8 mouse cellular contexts compared by ENCODE assay signal in the genomic region with DNA sequence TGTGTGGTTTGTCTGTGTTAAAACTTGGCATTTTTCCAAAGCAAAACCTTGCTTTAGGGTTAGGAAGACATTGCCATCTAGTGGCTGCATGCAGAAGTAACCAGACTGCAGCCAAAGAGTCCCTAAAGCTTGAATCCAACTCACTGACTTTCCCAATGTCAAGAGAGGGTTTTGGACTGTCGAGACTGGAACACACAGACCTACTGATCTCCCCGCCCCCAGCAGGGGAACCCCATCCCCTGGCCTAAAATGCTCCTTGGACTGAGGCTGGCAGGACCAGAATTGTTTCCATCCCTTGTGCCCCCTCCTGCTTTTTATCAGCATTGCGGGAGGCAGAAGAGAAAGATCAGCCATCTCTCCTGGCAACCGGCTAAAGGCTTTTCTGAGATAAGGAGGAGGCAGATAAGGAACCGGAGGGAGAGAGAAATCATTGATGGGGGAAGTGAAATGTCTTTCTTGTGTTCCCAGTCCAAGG. TPM values are rescaled to one million over a fixed set of nuclear protein-coding genes. Genes with fewer than 3 reads are reported as not detected.
DNase-seq lines count a peak whose midpoint lies in the region; ATAC-seq lines count a peak whose summit lies in the region.

No protein-coding gene starts in this region.

- H3K27me3 ChIP-seq in heart, embryonic 15.5 days: 0 out of 2 replicates have a peak, but pooled peaks cover 3% of the 10 kb centered on the region
- no peaks in the 10 kb centered on the region for H3K27me3 ChIP-seq in liver, embryonic 13.5 days
- no peaks in the 10 kb centered on the region for H3K27me3 ChIP-seq in stomach, embryonic 16.5 days (ENCODE audit: control insufficient read depth, insufficient read depth, low read length)

- H3K9me3 ChIP-seq in heart, embryonic 15.5 days (replicated peaks): no peaks in the 10 kb centered on the region
- H3K9me3 ChIP-seq in liver, embryonic 13.5 days (replicated peaks): no peaks in the 10 kb centered on the region
- no peaks in the 10 kb centered on the region for H3K9me3 ChIP-seq in stomach, embryonic 16.5 days (replicated peaks; ENCODE audit: control insufficient read depth, low read length)

- ATAC-seq in heart, embryonic 15.5 days (replicated peaks; ENCODE audit: insufficient number of reproducible peaks, insufficient read depth, low FRiP score, low read depth): no peak
- no peak for ATAC-seq in liver, embryonic 13.5 days (ENCODE audit: low read depth)
- peak; percentile 18; the same call in 1 of the 2 replicates for ATAC-seq in stomach, embryonic 16.5 days (ENCODE audit: insufficient read depth, low FRiP score)

- 3% methylated on average over 5 of the region's 5 CpGs for WGBS in heart, embryonic 15.5 days
- WGBS in liver, embryonic 13.5 days (ENCODE audit: insufficient replicate concordance): 2% methylated on average over 5 of the region's 5 CpGs
- 6% methylated on average over 5 of the region's 5 CpGs for WGBS in stomach, embryonic 16.5 days

- peak overlapping the region; percentile 44; the same call in 1 of the 2 replicates for H3K9ac ChIP-seq in heart, embryonic 15.5 days
- H3K9ac ChIP-seq in liver, embryonic 13.5 days: no peak overlapping the region
- H3K9ac ChIP-seq in stomach, embryonic 16.5 days (ENCODE audit: low read length): peak overlapping the region; percentile 36; the same call in 1 of the 2 replicates

- DNase-seq in 3134 (ENCODE audit: extremely low read depth, insufficient read length, low spot score) (peak; percentile 43), adipocyte (ENCODE audit: low spot score) (peak; percentile 76)
- DNase-seq in embryo, embryonic 9.5 days (ENCODE audit: extremely low spot score): peak; percentile 51
- peak; percentile 67 for DNase-seq in kidney, postnatal 10 days
- DNase-seq in liver, embryonic 13.5 days: no peak
- peak; percentile 37 for DNase-seq in neural tube, embryonic 10.5 days (ENCODE audit: extremely low spot score, low spot score)

- peaks cover 4% of the 10 kb centered on the region; the same call in 1 of the 2 replicates for H3K4me1 ChIP-seq in heart, embryonic 15.5 days (replicated peaks)
- H3K4me1 ChIP-seq in liver, embryonic 13.5 days (replicated peaks): peaks cover 10% of the 10 kb centered on the region
- H3K4me1 ChIP-seq in stomach, embryonic 16.5 days (ENCODE audit: control insufficient read depth, insufficient read depth, low read length): 0 out of 2 replicates have a peak, but pooled peaks cover 2% of the 10 kb centered on the region

- 0 out of 2 replicates have a peak overlapping the region, but pooled peaks have one; percentile 14 for H3K4me3 ChIP-seq in heart, embryonic 15.5 days
- H3K4me3 ChIP-seq in liver, embryonic 13.5 days (replicated peaks): no peak overlapping the region
- 0 out of 2 replicates have a peak overlapping the region, but pooled peaks have one; percentile 5 for H3K4me3 ChIP-seq in stomach, embryonic 16.5 days (replicated peaks; ENCODE audit: low read length)

- no peak overlapping the region for H3K27ac ChIP-seq in heart, embryonic 15.5 days
- no peak overlapping the region for H3K27ac ChIP-seq in liver, embryonic 13.5 days
- 0 out of 2 replicates have a peak overlapping the region, but pooled peaks have one; percentile 7 for H3K27ac ChIP-seq in stomach, embryonic 16.5 days (ENCODE audit: low read length)

- H3K36me3 ChIP-seq in heart, embryonic 15.5 days: no peaks in the 10 kb centered on the region
- no peaks in the 10 kb centered on the region for H3K36me3 ChIP-seq in liver, embryonic 13.5 days
- no peaks in the 10 kb centered on the region for H3K36me3 ChIP-seq in stomach, embryonic 16.5 days (ENCODE audit: control insufficient read depth, insufficient read depth, low read length)

- peak overlapping the region; percentile 43 for H3K4me2 ChIP-seq in heart, embryonic 15.5 days
- H3K4me2 ChIP-seq in liver, embryonic 13.5 days: 0 out of 2 replicates have a peak overlapping the region, but pooled peaks have one; percentile 1
- peak overlapping the region; percentile 33; the same call in 1 of the 2 replicates for H3K4me2 ChIP-seq in stomach, embryonic 16.5 days (ENCODE audit: low read depth, low read length)

RNA-seq across cellular contexts. Expression of gene Ehf, which starts 44.4 kb away (rescaled TPM):
- 0.33 and 1.7 TPM in 2 replicates for polyA plus RNA-seq in heart, embryonic 15.5 days (2015; fragmentation: Nextera tagmentation; extraction: Ambion mirVana)
- polyA plus RNA-seq in liver, embryonic 13.5 days (2015; fragmentation: Nextera tagmentation; extraction: Ambion mirVana): 0.08 and 0.19 TPM in 2 replicates
- polyA plus RNA-seq in stomach, embryonic 16.5 days (2015; fragmentation: Nextera tagmentation; extraction: Ambion mirVana): 39.1 and 52.8 TPM in 2 replicates

Comparison
In these comparisons a context has a peak if more than half of its experiments do, and no peak if none do; other contexts are left out.
1. RNA of gene Ehf, which starts 44.4 kb away (polyA plus RNA-seq): 39.1 to 52.8 TPM in stomach, embryonic 16.5 days; 0.33 to 1.7 TPM in heart, embryonic 15.5 days and 0.08 to 0.19 TPM in liver, embryonic 13.5 days; every median in the first group is over 10 times any median in the second.
2. Peak in every context shown above with its lines, with median percentiles within 50 percentile points of each other: H3K4me2 ChIP-seq.